Mouse (Mus musculus) T-helper 17 cell (primary cell): ENCODE data around the gene Ank2.
"Not testable (repeated sequence)": the region's sequence is repeated elsewhere in the genome, so short reads cannot be mapped to it uniquely, and the experiment has no call there.

ENCODE experiments used
- in situ Hi-C, 2 experiments: fragments of 300-600 bp; cut with MboI, MseI; formaldehyde crosslinking; loops; 1 replicate in 1 of 2; 2 replicates in 1 of 2; pipeline ENCODE4 v1.15.1; 2025; ENCODE audit warnings: high pct_unique_total_duplicates in 2 of 2

The Ank2 gene

GRCm38 (mm10) chr3:127428527-127428926, 70.6 kb downstream of the Ank2 start:
- in situ Hi-C loops, result no loop called here

DNA sequence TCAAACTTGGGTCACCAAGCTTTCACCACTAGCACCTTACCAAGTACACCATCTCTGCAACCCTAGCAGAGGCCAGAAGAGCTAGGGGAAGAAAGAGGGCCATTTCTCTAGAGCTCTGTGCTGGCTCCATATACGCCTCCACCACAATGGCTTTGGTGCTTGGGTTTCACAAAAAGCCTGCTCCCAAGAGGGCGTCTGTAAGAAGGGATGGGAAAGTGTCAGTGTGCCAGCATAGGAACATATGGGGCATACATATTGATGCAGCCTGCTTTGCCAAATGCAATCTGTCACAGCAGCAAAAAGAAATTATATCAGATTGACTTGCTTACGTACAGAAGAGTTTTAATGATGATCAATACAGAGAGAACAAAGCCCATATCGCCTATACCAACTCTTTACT, 82.2 kb downstream of the Ank2 start:
- in situ Hi-C loops, result no loop called here

DNA sequence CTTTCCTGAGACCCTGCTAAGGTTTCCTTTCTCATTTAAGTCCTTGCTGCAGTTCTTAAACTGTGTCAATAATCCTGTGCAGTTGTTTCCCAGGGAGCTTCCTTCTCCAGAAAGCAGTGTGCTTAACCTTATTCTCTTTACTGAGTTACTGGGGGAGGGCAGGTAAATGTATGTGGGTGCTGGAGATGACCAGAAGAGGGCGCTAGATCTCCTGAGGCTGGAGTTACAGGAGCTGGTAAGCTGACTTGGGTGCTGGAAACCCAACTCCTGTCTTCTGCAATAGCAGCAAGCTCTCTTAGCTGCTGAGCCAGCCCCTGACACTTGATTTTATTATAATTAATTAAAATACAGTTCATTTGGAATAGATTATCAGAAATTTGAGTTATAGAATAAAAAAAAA, 84.7 kb downstream of the Ank2 start:
- in situ Hi-C loops, result no loop called here

DNA sequence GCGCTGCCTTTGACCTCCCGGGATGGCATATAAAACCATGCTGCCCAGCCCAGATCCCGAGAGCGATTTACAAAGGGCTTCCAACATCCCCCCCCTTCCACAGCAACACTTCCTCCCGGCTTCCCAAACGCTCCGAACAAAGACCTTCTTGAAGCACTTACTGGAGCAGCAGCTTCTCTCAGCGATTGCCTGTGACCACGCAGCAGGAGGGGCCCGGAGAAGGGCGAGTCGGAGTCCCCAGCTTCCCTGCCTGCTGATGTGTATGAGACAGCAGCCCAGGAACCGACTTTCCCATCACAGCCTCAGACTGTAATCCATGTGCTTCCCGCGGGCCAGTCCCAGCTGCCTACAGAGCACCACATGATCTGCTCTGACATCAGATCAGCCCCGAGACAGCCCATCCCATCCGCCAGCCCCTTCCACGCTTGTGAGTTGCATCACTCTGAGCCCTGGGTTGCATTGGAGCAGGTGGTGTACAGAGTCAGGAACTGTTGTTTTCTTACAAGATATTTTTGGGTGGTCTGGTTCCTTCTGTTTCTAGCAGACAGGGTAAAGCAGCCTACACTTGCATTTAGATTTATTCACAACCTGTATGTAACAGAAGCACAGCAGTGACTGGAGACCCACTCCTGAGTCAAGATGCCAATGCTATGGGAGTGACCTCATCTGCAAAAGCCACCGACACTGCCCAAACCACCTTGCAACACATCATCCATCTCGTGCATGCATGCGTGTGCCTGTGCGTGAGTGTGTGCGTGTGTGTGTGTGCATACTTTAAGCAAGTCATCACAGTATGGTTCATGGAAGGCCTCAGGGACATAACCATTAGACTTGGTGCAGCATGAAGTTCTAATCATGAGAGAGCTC, 90.2 kb downstream of the Ank2 start:
- in situ Hi-C loops, result no loop called here

DNA sequence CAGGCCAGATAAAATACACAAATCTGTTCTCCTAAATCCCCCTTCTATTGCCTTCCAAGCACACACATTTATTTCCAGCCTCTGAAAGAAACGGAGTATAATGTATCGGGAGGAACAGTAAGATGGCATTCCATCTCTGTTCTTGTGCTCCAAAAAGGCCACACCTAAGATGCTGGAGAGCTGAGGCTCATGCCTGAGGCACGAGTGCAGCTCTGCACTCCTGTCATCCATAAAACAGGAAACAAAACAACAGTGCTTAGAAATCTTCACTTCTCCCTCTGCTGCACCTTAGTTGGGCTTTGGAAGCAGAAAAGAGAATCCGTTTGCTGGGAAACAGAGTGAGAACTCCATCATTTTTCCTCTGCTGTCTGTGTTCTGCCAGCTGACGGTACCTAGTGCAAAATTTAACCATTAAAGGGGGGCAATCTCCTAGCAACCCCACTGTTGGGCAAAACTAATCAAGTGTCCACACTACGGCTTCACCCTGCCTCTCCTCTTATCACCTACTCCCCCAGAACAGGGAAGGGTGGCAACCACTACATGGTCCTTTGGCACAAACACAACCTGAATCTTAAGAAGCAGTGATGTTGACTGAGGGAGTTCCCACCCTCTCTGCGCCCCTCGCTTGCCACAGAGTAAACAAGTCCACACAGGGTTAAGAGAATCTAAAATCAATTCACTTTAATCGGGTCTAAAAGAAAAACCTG, 91.1 kb downstream of the Ank2 start:
- in situ Hi-C loops, result no loop called here

DNA sequence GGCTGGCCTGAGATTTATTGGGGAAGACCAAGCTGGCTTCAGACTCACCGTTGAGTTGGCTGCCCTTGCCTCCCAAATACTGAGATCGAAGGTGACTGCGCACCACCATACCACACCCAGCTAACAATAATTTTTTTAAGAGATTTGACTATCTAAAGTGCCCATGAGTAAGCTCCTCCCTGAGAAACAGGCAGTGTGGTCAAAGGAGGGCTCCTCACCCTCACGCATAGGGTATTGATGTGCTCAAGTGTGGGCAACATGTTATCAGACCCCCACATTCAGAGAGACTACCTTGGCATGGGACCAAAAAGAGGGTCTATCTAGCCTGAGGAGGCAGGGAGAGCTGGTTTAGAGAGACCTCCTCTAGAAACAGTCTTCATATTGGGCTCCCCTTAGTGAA, 92.3 kb downstream of the Ank2 start:
- in situ Hi-C loops, result no loop called here

- in situ Hi-C loops, result no loop called here
These were observed 94.8 kb downstream of the Ank2 start for GRCm38 (mm10) chr3:127404371-127404770.

DNA sequence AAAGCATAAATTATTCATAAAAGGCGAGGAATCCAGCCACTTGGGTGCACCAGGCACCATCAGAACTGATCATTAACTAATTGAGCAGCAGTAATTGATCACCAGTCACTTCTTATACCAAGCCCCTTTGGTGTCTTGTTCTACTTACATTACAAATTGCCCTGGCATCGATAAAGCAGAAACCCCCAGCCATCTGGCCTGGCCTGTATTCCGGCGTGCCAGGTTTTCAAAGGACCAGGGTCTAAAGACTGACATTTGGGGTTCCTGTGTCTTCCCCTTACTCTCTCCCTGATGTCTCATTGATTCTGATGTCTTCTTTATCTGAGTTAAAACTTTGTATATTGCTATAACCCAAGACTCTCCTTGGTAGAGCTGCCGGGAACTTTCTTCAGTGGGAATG, 98.2 kb downstream of the Ank2 start:
- in situ Hi-C loops, result no loop called here

GRCm38 (mm10) chr3:127400468-127400867, 98.7 kb downstream of the Ank2 start:
- in situ Hi-C loops, result not testable (repeated sequence)

DNA sequence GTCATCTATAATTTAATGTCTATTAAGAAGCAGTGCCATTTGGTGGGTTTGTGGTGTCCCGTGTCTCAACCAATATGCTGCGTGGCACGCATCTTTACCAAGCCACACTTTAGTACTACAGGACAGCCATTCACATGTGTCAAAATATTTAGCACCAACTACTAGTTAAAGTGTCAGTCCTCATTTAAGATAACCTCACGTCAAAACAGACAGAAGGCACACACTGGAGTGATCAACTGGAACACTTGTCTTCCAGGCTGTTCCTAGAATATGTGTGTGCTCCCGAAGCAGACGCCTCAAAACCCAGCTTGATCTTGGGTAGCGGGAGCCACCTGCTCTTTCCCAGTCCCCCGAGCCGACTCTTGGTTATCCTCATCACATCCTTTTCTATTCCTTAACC, 101.4 kb downstream of the Ank2 start:
- in situ Hi-C loops, result no loop called here

- in situ Hi-C loops, result no loop called here
These were observed 103.9 kb downstream of the Ank2 start for GRCm38 (mm10) chr3:127395202-127395601.

- in situ Hi-C loops, result no loop called here
These were observed 112.1 kb downstream of the Ank2 start for GRCm38 (mm10) chr3:127387016-127387517.

DNA sequence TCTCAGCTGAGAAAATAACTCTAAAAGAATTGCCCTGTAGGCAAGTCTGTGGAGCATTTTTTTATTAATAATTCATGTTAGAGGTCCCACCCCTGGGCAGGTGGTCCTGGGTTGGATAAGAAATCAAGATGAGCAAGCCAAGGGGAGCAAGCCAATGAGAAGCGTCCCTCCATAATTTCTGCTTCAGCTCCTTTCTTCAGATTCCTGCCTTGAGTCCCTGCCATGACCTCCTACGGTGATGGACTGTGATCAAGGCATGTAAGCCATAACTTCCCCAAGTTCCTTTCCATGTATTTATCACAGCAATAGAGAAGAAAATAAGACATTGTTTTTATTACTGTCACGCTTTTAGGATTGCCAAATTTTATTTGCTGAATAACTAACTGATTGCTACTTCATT, 115.9 kb downstream of the Ank2 start:
- in situ Hi-C loops, result no loop called here

DNA sequence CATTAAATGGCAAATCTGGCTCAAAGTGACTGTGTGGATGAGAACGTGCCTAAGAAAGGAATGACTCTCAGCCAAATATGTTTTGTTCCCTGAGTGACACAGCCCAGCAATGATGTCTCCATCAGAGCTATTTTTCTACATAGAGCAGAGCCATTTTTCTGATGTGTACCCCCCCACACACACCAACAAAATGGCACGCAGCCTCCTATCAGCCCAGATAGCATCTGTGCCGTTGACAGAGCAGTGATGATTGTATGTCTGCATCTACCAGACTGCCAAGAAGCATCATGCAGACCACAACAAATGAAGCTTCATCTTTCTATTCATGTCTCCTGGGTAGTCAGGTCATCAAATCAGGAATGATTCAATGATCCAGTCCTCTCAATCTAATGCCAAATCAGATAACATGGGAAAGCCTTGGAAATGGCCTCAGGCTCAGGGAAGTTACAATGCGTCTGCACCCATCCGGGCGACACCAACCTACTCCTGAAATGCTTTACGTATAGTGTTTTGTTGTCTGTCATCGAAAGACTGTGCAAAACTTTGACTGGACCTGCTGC, 122.2 kb downstream of the Ank2 start:
- in situ Hi-C loops, result no loop called here

DNA sequence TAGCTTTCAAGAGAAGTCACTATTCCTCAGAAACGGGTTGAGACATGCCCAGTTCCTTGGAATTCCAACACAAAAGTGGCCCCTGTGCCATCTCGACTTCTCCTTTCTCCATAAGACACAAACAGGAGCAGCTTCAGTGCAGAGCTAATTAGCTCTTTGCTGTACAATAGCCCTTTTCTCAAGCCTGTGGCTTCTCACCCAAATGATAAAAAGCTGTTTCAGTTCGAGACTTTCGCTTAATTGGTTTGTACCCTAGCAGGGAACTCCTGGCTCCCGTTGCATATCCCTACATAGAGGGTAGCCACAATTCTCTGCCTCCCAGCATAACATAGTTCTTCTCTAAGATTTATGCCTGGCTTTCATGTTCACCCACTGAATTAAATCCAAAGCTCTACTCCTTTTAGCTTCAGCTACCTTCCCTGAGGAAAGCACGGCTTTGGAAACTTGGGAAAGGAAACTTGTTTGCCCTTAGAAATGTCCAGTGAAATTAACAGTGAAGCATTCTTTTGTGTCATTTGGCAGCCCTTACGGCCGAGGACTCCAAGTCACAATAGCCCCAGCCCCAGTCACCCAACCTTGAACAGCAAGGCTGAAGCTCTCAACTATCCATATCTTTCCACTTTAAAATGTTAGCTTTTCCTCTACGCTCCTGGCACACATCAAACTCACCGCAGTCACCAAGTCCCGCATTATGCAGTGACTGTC, 123.0 kb downstream of the Ank2 start:
- in situ Hi-C loops, result no loop called here

- in situ Hi-C loops, result no loop called here
These were observed 124.9 kb downstream of the Ank2 start for GRCm38 (mm10) chr3:127374190-127374710.

DNA sequence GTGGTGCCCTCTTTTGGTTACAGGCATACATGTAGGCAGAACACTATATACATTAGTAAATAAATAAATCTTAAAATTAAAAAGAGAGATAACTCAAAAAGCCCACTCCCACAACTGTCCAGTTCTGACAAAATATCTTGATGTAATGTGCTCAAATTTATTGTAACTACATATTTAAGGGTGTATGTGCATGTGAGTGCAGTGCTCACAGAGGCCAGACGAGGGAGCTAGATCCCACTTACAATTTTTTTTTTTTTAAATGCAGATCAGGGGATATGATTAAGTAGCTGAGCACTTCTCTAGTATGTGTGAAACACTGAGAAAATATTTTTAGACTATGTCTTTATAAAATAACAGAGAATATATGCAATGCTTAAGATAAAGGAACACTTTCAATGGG, 127.4 kb downstream of the Ank2 start:
- in situ Hi-C loops, result no loop called here

DNA sequence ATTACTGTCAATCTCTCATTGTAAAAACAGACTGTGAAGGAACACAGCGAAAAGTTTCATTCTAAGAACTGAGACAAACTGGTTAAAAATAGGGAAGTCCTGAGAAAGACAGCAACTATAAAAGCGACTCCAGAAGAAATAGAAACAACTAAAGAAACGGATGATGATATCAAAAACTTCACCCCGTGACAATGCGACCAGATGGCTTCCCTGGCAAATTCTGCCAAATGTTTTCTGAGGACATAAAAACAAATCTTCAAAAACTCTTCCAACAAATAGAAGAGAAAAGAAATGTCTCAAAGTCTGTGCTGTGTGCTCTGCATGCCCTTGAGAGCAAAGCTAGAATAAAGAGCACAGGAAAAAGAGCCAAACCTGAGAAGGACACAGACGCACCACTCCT, 129.6 kb downstream of the Ank2 start:
- in situ Hi-C loops, result no loop called here

- in situ Hi-C loops, result no loop called here
These were observed 131.7 kb downstream of the Ank2 start for GRCm38 (mm10) chr3:127367450-127367849.

DNA sequence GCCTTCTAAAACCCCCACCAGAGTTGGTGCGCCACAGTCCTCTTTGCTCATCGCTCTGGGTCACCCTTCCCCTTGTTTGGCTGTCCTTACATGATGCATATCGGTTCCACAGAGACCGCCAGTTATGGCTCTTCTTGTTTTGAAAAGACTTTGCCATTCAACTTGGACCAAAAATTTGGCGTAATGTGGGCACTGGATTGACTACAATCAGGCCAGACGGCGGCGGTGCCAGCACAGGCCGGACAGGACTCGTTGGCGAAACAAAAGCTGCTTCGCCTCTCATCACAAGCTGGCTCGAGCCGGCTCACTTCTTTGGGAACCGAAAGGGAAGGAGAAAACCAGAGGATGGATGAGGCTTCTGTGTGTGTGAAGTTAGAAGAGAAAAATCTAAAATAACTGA, 135.6 kb downstream of the Ank2 start:
- in situ Hi-C loops, result no loop called here

- in situ Hi-C loops, result no loop called here
These were observed 136.3 kb downstream of the Ank2 start for GRCm38 (mm10) chr3:127362611-127363393.
